In genomic region chr16:29850616-29851015, GRCm38 (mm10) we compare ENCODE assay signal across 23 mouse cellular contexts.
DNase-seq lines count a peak whose midpoint lies in the region; ATAC-seq lines count a peak whose summit lies in the region.
"Had no signal": no experiment of that assay in that cellular context is flagged by ENCODE, and none has a peak within 500 bp of the region (broad histone marks: within the 10 kb centered on the region; RNA-seq: fewer than 3 reads in every experiment).

No protein-coding gene starts in this region.

- 0 out of 2 replicates have a peak overlapping the region, but pooled peaks have one; percentile 8 for H3K27ac ChIP-seq in embryonic facial prominence, embryonic 10.5 days (replicated peaks)
- H3K27ac ChIP-seq in kidney, embryonic 14.5 days (ENCODE audit: low read depth, low read length), result no peak overlapping the region
- H3K27ac ChIP-seq: embryonic facial prominence, embryonic 13.5 days; forebrain, embryonic 13.5 days; gastrocnemius, adult 2 months; heart, embryonic 10.5 days; heart, embryonic 15.5 days; hindbrain, embryonic 13.5 days; hindbrain, postnatal 0 days; intestine, embryonic 15.5 days had no signal

- H3K4me3 ChIP-seq in embryonic facial prominence, embryonic 10.5 days, result no peak overlapping the region
- no peak overlapping the region for H3K4me3 ChIP-seq in kidney, embryonic 14.5 days (ENCODE audit: low read length)
- H3K4me3 ChIP-seq: embryonic facial prominence, embryonic 13.5 days; forebrain, embryonic 13.5 days; gastrocnemius, adult 2 months; heart, embryonic 10.5 days; heart, embryonic 15.5 days; hindbrain, embryonic 13.5 days; intestine, embryonic 15.5 days had no signal

- H3K36me3 ChIP-seq in embryonic facial prominence, embryonic 10.5 days (replicated peaks), result no peaks in the 10 kb centered on the region
- H3K36me3 ChIP-seq in kidney, embryonic 14.5 days (ENCODE audit: control insufficient read depth, insufficient read depth, low read length), result no peaks in the 10 kb centered on the region
- H3K36me3 ChIP-seq: embryonic facial prominence, embryonic 13.5 days; heart, embryonic 10.5 days; heart, embryonic 15.5 days; hindbrain, embryonic 13.5 days; intestine, embryonic 15.5 days had no signal

- peaks cover 40% of the 10 kb centered on the region for H3K4me1 ChIP-seq in embryonic facial prominence, embryonic 10.5 days
- H3K4me1 ChIP-seq in kidney, embryonic 14.5 days (ENCODE audit: control insufficient read depth, insufficient read depth, low read length), result 0 out of 2 replicates have a peak, but pooled peaks cover 4% of the 10 kb centered on the region
- H3K4me1 ChIP-seq: hindbrain, embryonic 13.5 days had no signal

- DNase-seq in adrenal gland, postnatal 14 days, result peak; percentile 62
- DNase-seq in adrenal gland, postnatal 25 days, result no peak
- DNase-seq in ZHBTc4 (ENCODE audit: low read depth, low spot score), result peak; percentile 21
- peak; percentile 49 for DNase-seq in embryo, embryonic 10 days (ENCODE audit: low spot score)
- DNase-seq in embryonic facial prominence, embryonic 10.5 days (ENCODE audit: low spot score), result no peak
- no peak for DNase-seq in B cell, adult 2 months
- DNase-seq: cerebellum, adult 11 months; cerebellum, adult 8-10 months; cerebellum, postnatal 25 days; gastrocnemius, adult 2 months; gastrocnemius, postnatal 25 days; heart, postnatal 14 days; kidney, adult 2 months had no signal

- no peak overlapping the region for H3K9ac ChIP-seq in kidney, embryonic 14.5 days (ENCODE audit: low read depth, low read length)
- H3K9ac ChIP-seq: embryonic facial prominence, embryonic 13.5 days; forebrain, embryonic 13.5 days; heart, embryonic 15.5 days; hindbrain, embryonic 13.5 days; intestine, embryonic 15.5 days had no signal

- no peaks in the 10 kb centered on the region for H3K9me3 ChIP-seq in embryonic facial prominence, embryonic 10.5 days
- H3K9me3 ChIP-seq in kidney, embryonic 14.5 days (ENCODE audit: control insufficient read depth, low read length), result no peaks in the 10 kb centered on the region
- H3K9me3 ChIP-seq: embryonic facial prominence, embryonic 13.5 days; forebrain, embryonic 13.5 days; heart, embryonic 10.5 days; heart, embryonic 15.5 days; hindbrain, embryonic 13.5 days; intestine, embryonic 15.5 days had no signal

- peaks cover 23% of the 10 kb centered on the region for H3K27me3 ChIP-seq in embryonic facial prominence, embryonic 10.5 days (replicated peaks; ENCODE audit: low read depth, poor library complexity, severe bottlenecking)
- H3K27me3 ChIP-seq in kidney, embryonic 14.5 days (ENCODE audit: control insufficient read depth, insufficient read depth, low read length), result no peaks in the 10 kb centered on the region; the same call in 1 of the 2 replicates
- H3K27me3 ChIP-seq: CH12.LX; embryonic facial prominence, embryonic 13.5 days; forebrain, embryonic 13.5 days; heart, embryonic 15.5 days; intestine, embryonic 15.5 days; Patski had no signal

- no peak overlapping the region for H3K4me2 ChIP-seq in kidney, embryonic 14.5 days (replicated peaks; ENCODE audit: low read depth, low read length)
- H3K4me2 ChIP-seq: embryonic facial prominence, embryonic 13.5 days; forebrain, embryonic 13.5 days; heart, embryonic 15.5 days; hindbrain, embryonic 13.5 days; intestine, embryonic 15.5 days had no signal

- no peak for ATAC-seq in kidney, embryonic 14.5 days (ENCODE audit: low FRiP score, low TSS enrichment)
- ATAC-seq: forebrain, embryonic 13.5 days; hindbrain, postnatal 0 days; Patski had no signal

- WGBS in embryonic facial prominence, embryonic 10.5 days, result 29% methylated on average over 3 of the region's 3 CpGs
- 72% methylated on average over 3 of the region's 3 CpGs for WGBS in kidney, embryonic 14.5 days

Comparison
In these comparisons a context has a peak if more than half of its experiments do, and no peak if none do; other contexts are left out.
1. DNase-seq: peak in adrenal gland, postnatal 14 days (single experiment), ZHBTc4 (single experiment) and embryo, embryonic 10 days (single experiment); none in adrenal gland, postnatal 25 days (single experiment), embryonic facial prominence, embryonic 10.5 days (single experiment) and B cell, adult 2 months (0 of 2).